Mouse (Mus musculus) left cerebral cortex, adult 8-10 months (tissue): Measurements from ENCODE around the gene Gm16503. TPM values are rescaled to one million over a fixed set of nuclear protein-coding genes. Genes with fewer than 3 reads are reported as not detected.
"Not testable (repeated sequence)": the region's sequence is repeated elsewhere in the genome, so short reads cannot be mapped to it uniquely, and the experiment has no call there.

Experiments used
- DNase-seq, 2 experiments: peaks; one replicate each; pipeline ENCODE4 v3.0.0; 2022; ENCODE audit warnings: low spot score in 2 of 2
- total RNA-seq, 4 experiments: library from RNA; stranded (reverse); gene quantifications; 2 replicates each; pipeline ENCODE4 v1.2.4; 2022

Gene Gm16503
- under 1 TPM; 0.39 to 0.85 (median 0.54) TPM for total RNA-seq

GRCm38 (mm10) chr4:147539918-147540317 lies at the start of gene Gm16503:
Gm16503 (plus strand) TSS chr4:147540218.
- not testable (repeated sequence) for DNase-seq

GRCm38 (mm10) chr4:147492117-147492516 lies 47.9 kb upstream of the Gm16503 start, which contains the start of gene Zfp982:
Zfp982 (plus strand) TSS chr4:147492417.
- DNase-seq: not testable (repeated sequence)

GRCm38 (mm10) chr4:147498772-147499613 lies 41.0 kb upstream of the Gm16503 start:
- not testable (repeated sequence) for DNase-seq

- no peak for DNase-seq
These were observed 30.8 kb upstream of the Gm16503 start for GRCm38 (mm10) chr4:147509174-147509573.

- DNase-seq: no peak
These were observed 21.0 kb upstream of the Gm16503 start for GRCm38 (mm10) chr4:147518981-147519380.

- no peak for DNase-seq
These were observed 19.9 kb upstream of the Gm16503 start for GRCm38 (mm10) chr4:147520100-147520499.

- DNase-seq: no peak
These were observed 14.9 kb upstream of the Gm16503 start for GRCm38 (mm10) chr4:147525125-147525524.

- DNase-seq: no peak
These were observed 9.7 kb upstream of the Gm16503 start for GRCm38 (mm10) chr4:147530366-147530765.

- DNase-seq: not testable (repeated sequence)
These were observed 4.1 kb upstream of the Gm16503 start for GRCm38 (mm10) chr4:147535916-147536315.

- no peak for DNase-seq
These were observed 2.3 kb upstream of the Gm16503 start for GRCm38 (mm10) chr4:147537702-147538101.

GRCm38 (mm10) chr4:147541105-147541504 lies 1.1 kb downstream of the Gm16503 start:
- no peak for DNase-seq

GRCm38 (mm10) chr4:147553071-147553470 lies 13.1 kb downstream of the Gm16503 start, which contains the start of gene Zfp985:
Zfp985 (plus strand) TSS chr4:147553277.
- DNase-seq: not testable (repeated sequence)

- not testable (repeated sequence) for DNase-seq
These were observed 14.3 kb downstream of the Gm16503 start for GRCm38 (mm10) chr4:147554361-147554760.

- not testable (repeated sequence) for DNase-seq
These were observed 16.9 kb downstream of the Gm16503 start for GRCm38 (mm10) chr4:147556921-147557320.

GRCm38 (mm10) chr4:147558011-147558410 lies 18.0 kb downstream of the Gm16503 start:
- DNase-seq: not testable (repeated sequence)

- not testable (repeated sequence) for DNase-seq
These were observed 19.1 kb downstream of the Gm16503 start for GRCm38 (mm10) chr4:147559096-147559495.

- DNase-seq: no peak
These were observed 25.6 kb downstream of the Gm16503 start for GRCm38 (mm10) chr4:147565426-147566220.

- DNase-seq: not testable (repeated sequence)
These were observed 31.1 kb downstream of the Gm16503 start for GRCm38 (mm10) chr4:147571156-147571555.

GRCm38 (mm10) chr4:147579371-147579770 lies 39.4 kb downstream of the Gm16503 start:
- not testable (repeated sequence) for DNase-seq

- no peak for DNase-seq
These were observed 46.8 kb downstream of the Gm16503 start for GRCm38 (mm10) chr4:147586511-147587473.
